Mouse (Mus musculus): ENCODE results near the gene Fam217a. TPM values are rescaled to one million over a fixed set of nuclear protein-coding genes. Genes with fewer than 3 reads are reported as not detected.
"Not testable (repeated sequence)": the region's sequence is repeated elsewhere in the genome, so short reads cannot be mapped to it uniquely, and the experiment has no call there.

The Fam217a gene
- polyA plus RNA-seq, 1 experiment from 2014 or later = 1.6 TPM

- not testable (repeated sequence) for H3K27ac ChIP-seq (replicated peaks); H3K4me3 ChIP-seq (replicated peaks); H3K36me3 ChIP-seq; H3K4me1 ChIP-seq; ATAC-seq (ENCODE audit: insufficient number of reproducible peaks, low FRiP score, low TSS enrichment, low read depth); H3K9me3 ChIP-seq (replicated peaks); H3K9ac ChIP-seq; H3K27me3 ChIP-seq; H3K4me2 ChIP-seq (replicated peaks)
- 85% methylated on average over 2 of the region's 2 CpGs for WGBS
These were observed 27.3 kb upstream of the Fam217a start for GRCm38 (mm10) chr13:34951437-34951836.

- Histone ChIP-seq H3K4me1 (no peaks in the 10 kb centered on the region), H3K9me3 (replicated peaks) (no peaks in the 10 kb centered on the region), H3K27me3 (no peaks in the 10 kb centered on the region), H3K4me3 (replicated peaks) (no peak overlapping the region), H3K36me3 (no peaks in the 10 kb centered on the region), H3K9ac (no peak overlapping the region), H3K4me2 (replicated peaks) (no peak overlapping the region), H3K27ac (replicated peaks) (no peak overlapping the region)
- ATAC-seq (ENCODE audit: insufficient number of reproducible peaks, low FRiP score, low TSS enrichment, low read depth) = no peak
These were observed 18.3 kb upstream of the Fam217a start for GRCm38 (mm10) chr13:34942370-34942769.

GRCm38 (mm10) chr13:34934931-34935644 lies 11.0 kb upstream of the Fam217a start:
- Histone ChIP-seq H3K4me2 (replicated peaks) (no peak overlapping the region), H3K27me3 (no peaks in the 10 kb centered on the region), H3K27ac (replicated peaks) (no peak overlapping the region), H3K4me1 (no peaks in the 10 kb centered on the region), H3K4me3 (replicated peaks) (no peak overlapping the region), H3K9ac (no peak overlapping the region), H3K36me3 (no peaks in the 10 kb centered on the region), H3K9me3 (replicated peaks) (no peaks in the 10 kb centered on the region)
- WGBS = 47% methylated on average over 10 of the region's 10 CpGs
- no peak for ATAC-seq (ENCODE audit: insufficient number of reproducible peaks, low FRiP score, low TSS enrichment, low read depth)

GRCm38 (mm10) chr13:34916520-34917167 lies 7.5 kb downstream of the Fam217a start:
- H3K27ac ChIP-seq (replicated peaks) = no peak overlapping the region
- no peak overlapping the region for H3K9ac ChIP-seq
- WGBS = 37% methylated on average over 37 of the region's 37 CpGs
- H3K36me3 ChIP-seq = no peaks in the 10 kb centered on the region
- no peaks in the 10 kb centered on the region for H3K4me1 ChIP-seq
- peak overlapping the region; percentile 25 for H3K4me3 ChIP-seq (replicated peaks)
- no peaks in the 10 kb centered on the region for H3K27me3 ChIP-seq
- peak overlapping the region; percentile 49 for H3K4me2 ChIP-seq (replicated peaks)
- H3K9me3 ChIP-seq (replicated peaks) = no peaks in the 10 kb centered on the region
- 0 out of 2 replicates have a peak, but pooled peaks have one; percentile 29 for ATAC-seq (ENCODE audit: insufficient number of reproducible peaks, low FRiP score, low TSS enrichment, low read depth)

- 73% methylated on average over 9 of the region's 9 CpGs for WGBS
- no peak for ATAC-seq (ENCODE audit: insufficient number of reproducible peaks, low FRiP score, low TSS enrichment, low read depth)
- H3K4me1 ChIP-seq = no peaks in the 10 kb centered on the region
These were observed 9.5 kb downstream of the Fam217a start for GRCm38 (mm10) chr13:34914614-34915013.

GRCm38 (mm10) chr13:34892871-34893270 lies 31.2 kb downstream of the Fam217a start:
- H3K9me3 ChIP-seq (replicated peaks) = no peaks in the 10 kb centered on the region
- H3K4me1 ChIP-seq = no peaks in the 10 kb centered on the region
- peaks cover 78% of the 10 kb centered on the region for H3K36me3 ChIP-seq
- 84% methylated on average over 1 of the region's 1 CpGs for WGBS
- no peak for ATAC-seq (ENCODE audit: insufficient number of reproducible peaks, low FRiP score, low TSS enrichment, low read depth)
- no peak overlapping the region for H3K27ac ChIP-seq (replicated peaks)
- no peaks in the 10 kb centered on the region for H3K27me3 ChIP-seq
- no peak overlapping the region for H3K9ac ChIP-seq
- no peak overlapping the region for H3K4me2 ChIP-seq (replicated peaks)
- no peak overlapping the region for H3K4me3 ChIP-seq (replicated peaks)

More at GRCm38 (mm10) chr13:34914614-34915013, 9.5 kb downstream of the Fam217a start:
- Histone ChIP-seq H3K27ac (replicated peaks) (no peak overlapping the region), H3K9me3 (replicated peaks) (no peaks in the 10 kb centered on the region), H3K4me2 (replicated peaks) (no peak overlapping the region), H3K9ac (no peak overlapping the region), H3K4me3 (replicated peaks) (no peak overlapping the region), H3K27me3 (no peaks in the 10 kb centered on the region), H3K36me3 (no peaks in the 10 kb centered on the region)

- ATAC-seq (ENCODE audit: insufficient number of reproducible peaks, low FRiP score, low TSS enrichment, low read depth) = no peak
- H3K36me3 ChIP-seq = no peaks in the 10 kb centered on the region
- peak overlapping the region; percentile 96 for H3K4me3 ChIP-seq (replicated peaks)
- no peaks in the 10 kb centered on the region for H3K9me3 ChIP-seq (replicated peaks)
- H3K27me3 ChIP-seq = no peaks in the 10 kb centered on the region
- 6% methylated on average over 3 of the region's 3 CpGs for WGBS
- peak overlapping the region; percentile 95 for H3K9ac ChIP-seq
- H3K27ac ChIP-seq (replicated peaks) = peak overlapping the region; percentile 99; the same call in 1 of the 2 replicates
- H3K4me1 ChIP-seq = peaks cover 16% of the 10 kb centered on the region
- peak overlapping the region; percentile 61 for H3K4me2 ChIP-seq (replicated peaks)
These were observed 47.6 kb downstream of the Fam217a start for GRCm38 (mm10) chr13:34876481-34876880.

GRCm38 (mm10) chr13:34875741-34876445 lies 48.2 kb downstream of the Fam217a start:
- Histone ChIP-seq H3K4me1 (peaks cover 16% of the 10 kb centered on the region), H3K27ac (replicated peaks) (peak overlapping the region; percentile 99), H3K4me3 (replicated peaks) (peak overlapping the region; percentile 96), H3K27me3 (no peaks in the 10 kb centered on the region), H3K9me3 (replicated peaks) (no peaks in the 10 kb centered on the region), H3K4me2 (replicated peaks) (peak overlapping the region; percentile 61), H3K9ac (peak overlapping the region; percentile 95), H3K36me3 (no peaks in the 10 kb centered on the region)
- peak; percentile 27 for ATAC-seq (ENCODE audit: insufficient number of reproducible peaks, low FRiP score, low TSS enrichment, low read depth)
- under 1% methylated on average over 50 of the region's 50 CpGs for WGBS

- Histone ChIP-seq H3K27me3 (no peaks in the 10 kb centered on the region), H3K27ac (replicated peaks) (peak within 1 kb of the TSS; percentile 99), H3K9ac (peak within 1 kb of the TSS; percentile 95), H3K4me3 (replicated peaks) (peak within 1 kb of the TSS; percentile 96), H3K9me3 (replicated peaks) (no peaks in the 10 kb centered on the region), H3K4me2 (replicated peaks) (peak within 1 kb of the TSS; percentile 61), H3K36me3 (no peaks in the 10 kb centered on the region), H3K4me1 (peaks cover 16% of the 10 kb centered on the region)
- peak; percentile 81 for ATAC-seq (ENCODE audit: insufficient number of reproducible peaks, low FRiP score, low TSS enrichment, low read depth)
- under 1% methylated on average over 40 of the region's 40 CpGs for WGBS
These were observed 48.9 kb downstream of the Fam217a start, which contains the start of gene Prpf4b for GRCm38 (mm10) chr13:34875166-34875710. Prpf4b (plus strand) TSS chr13:34875302.

- Histone ChIP-seq H3K4me2 (replicated peaks) (peak overlapping the region; percentile 61), H3K4me1 (peaks cover 16% of the 10 kb centered on the region), H3K27ac (replicated peaks) (peak overlapping the region; percentile 99), H3K4me3 (replicated peaks) (peak overlapping the region; percentile 96)
- not testable (repeated sequence) for ATAC-seq (ENCODE audit: insufficient number of reproducible peaks, low FRiP score, low TSS enrichment, low read depth); H3K9ac ChIP-seq; H3K27me3 ChIP-seq; H3K36me3 ChIP-seq; H3K9me3 ChIP-seq (replicated peaks)
- WGBS = 18% methylated on average over 13 of the region's 13 CpGs
These were observed 49.4 kb downstream of the Fam217a start for GRCm38 (mm10) chr13:34874736-34875135.

Data from embryonic facial prominence, embryonic 15.5 days (tissue).